Mouse (Mus musculus): ENCODE data around the gene Fyb.

Gene Fyb

DNA sequence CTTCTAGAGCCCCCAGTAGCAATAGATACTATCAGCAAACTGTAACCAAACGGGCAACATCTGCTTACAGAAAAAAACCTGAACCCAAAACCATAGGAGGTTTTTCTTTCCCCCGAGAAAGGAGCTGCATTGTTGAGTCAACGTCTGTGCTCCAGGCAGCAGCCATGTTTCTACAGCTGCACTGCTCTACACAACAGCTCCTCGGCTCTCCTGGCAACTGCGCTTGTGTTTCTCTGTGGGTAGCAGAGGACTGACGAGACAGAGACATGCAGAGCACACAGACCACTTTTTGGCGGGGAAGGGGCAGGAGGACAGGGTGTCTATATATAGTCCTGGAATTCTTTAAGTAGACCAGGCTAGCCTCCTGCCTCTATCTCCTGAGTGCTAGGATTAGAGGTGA lies 65.5 kb downstream of the Fyb start:
- in situ Hi-C loops (cut with MboI; ENCODE audit: low pct_unique_long_range_greater_than_20kb in 1 of 2, low sequenced_read_pairs in 2 of 2, unreplicated experiment in 1 of 2) = no loop called here

DNA sequence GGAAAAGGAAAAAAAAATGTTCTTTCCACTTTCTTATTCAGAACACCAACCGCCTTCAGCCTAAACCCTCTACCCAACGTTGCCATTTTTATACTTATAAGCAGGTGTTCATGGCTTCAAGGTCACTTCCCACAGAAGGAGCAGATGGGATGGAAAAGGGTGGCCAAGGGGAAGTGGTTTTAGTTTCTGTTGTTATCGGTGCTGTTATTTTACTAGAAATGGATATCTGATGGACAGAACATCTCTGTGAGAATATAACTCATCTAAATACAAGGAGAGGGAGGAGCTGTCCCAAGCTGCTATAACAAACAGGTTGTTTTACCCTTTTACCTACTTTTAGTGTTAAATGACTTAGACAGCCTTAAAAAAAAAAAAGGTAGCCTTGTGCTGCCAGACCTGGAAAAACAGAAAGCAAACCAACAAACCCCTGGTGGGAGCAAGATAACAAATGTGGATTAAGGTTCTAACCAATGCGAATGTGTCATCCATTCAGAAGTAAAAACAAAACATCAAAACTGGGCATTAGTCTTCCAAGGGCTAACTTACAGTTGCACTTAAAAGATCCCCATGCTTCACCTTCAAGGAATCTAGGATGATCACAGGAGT lies 68.3 kb downstream of the Fyb start:
- in situ Hi-C loops (cut with MboI; ENCODE audit: low pct_unique_long_range_greater_than_20kb in 1 of 2, low sequenced_read_pairs in 2 of 2, unreplicated experiment in 1 of 2) = no loop called here

DNA sequence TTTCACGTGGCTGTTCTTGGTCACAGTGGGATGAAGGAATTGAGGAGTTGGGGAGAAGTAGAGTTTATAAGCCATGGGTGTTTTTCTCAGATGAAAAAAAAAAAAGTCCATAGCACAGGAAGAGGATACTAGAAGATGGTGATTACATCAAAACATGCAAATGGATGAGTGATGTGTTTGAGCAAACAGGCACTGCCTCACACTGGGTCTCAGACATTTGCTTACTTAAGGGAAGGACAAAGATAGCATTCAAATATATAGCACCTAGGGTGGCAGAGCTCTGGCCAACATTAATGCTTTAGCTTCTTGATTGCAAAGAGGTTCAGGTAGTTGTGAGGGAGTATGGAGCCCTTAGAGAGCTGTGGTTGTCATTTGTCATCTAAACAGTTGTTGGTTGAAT lies 68.9 kb downstream of the Fyb start:
- in situ Hi-C loops (cut with MboI; ENCODE audit: low pct_unique_long_range_greater_than_20kb in 1 of 2, low sequenced_read_pairs in 2 of 2, unreplicated experiment in 1 of 2) = no loop called here

DNA sequence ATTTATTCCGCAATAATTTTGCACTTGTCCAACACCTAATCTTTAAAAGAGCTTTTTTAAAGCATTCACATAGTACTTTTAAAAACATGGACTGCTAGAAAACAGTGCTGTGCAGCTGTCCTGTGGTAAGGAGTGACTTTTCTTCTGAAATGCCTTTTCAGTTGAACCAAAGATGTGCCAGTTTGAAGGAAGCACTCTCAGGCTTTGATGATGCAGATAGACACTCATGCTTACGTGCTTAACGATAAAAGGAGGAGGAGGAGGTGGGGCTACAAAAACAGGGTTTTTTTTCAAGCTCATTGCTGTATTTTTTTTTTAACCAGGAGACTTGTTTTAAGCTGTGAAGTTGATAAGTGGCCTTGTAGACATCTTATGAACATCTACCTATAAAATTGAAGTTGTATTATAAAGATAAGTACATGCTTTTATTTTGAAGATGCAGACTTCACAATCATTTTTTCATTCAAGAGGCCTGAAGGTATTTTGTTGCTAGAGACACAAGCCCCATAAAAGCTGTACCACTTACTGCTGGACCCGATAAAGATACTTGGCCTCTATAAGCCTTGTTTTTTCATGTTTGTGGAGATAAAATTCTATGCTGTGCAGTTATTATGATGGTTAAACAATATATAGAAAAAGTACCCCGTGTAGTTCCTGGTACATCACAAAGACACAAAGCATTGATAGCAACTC lies 70.1 kb downstream of the Fyb start:
- in situ Hi-C loops (cut with MboI; ENCODE audit: low pct_unique_long_range_greater_than_20kb in 1 of 2, low sequenced_read_pairs in 2 of 2, unreplicated experiment in 1 of 2) = no loop called here

DNA sequence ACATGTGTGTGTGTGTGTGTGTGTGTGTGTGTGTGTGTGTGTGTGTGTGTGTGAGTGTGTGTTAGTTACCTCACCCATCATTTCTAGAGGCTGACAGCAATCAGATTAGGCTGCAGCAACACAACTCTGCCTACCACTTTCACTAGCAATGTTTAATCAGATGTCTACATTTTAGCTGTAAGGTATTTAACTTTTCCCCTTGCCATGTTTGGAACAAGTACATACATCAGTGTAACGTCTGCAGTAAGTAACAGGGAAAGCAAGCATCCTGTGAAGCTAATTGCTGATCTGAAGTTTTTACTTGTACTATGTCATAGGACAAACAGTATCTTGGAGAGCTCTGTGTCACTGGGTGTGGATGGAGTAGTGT lies 70.6 kb downstream of the Fyb start:
- in situ Hi-C loops (cut with MboI; ENCODE audit: low pct_unique_long_range_greater_than_20kb in 1 of 2, low sequenced_read_pairs in 2 of 2, unreplicated experiment in 1 of 2) = no loop called here

DNA sequence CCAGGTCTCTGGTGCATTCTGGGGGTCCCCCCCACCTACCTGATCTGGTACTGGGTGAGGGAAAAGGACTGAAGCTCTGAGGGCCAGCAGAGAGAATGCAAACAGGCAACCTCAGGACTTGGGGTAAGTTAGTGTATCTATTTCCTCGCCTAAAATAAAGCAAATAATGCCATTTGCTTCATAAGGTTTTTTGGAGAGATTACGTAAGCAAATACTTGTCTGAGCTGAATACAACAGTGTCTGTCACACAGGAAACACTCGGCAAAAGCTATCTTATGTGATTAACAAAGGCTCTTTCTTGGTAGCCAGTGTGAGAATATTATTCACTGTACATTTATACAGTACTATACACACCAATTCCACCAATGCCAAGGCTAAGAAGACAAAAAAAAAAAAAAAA lies 76.0 kb downstream of the Fyb start:
- in situ Hi-C loops (cut with MboI; ENCODE audit: low pct_unique_long_range_greater_than_20kb in 1 of 2, low sequenced_read_pairs in 2 of 2, unreplicated experiment in 1 of 2) = no loop called here

DNA sequence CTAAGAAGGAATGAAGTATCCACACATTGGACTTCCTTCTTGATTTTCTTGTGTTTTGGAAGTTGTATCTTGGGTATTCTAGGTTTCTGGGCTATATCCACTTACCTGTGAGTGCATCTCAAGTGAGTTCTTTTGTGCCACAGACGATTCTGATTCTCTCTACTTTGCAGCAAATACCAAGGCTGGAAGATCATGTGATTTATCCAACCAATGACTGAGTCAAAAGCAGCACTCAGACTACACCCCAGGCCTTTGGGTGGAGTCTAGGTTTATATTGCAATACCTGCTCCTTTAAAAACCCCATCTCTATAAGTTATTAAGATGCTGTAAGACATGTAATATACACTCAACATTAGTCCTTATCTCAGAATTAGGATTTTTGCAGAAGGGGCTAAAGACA lies 77.7 kb downstream of the Fyb start:
- in situ Hi-C loops (cut with MboI; ENCODE audit: low pct_unique_long_range_greater_than_20kb in 1 of 2, low sequenced_read_pairs in 2 of 2, unreplicated experiment in 1 of 2) = no loop called here

DNA sequence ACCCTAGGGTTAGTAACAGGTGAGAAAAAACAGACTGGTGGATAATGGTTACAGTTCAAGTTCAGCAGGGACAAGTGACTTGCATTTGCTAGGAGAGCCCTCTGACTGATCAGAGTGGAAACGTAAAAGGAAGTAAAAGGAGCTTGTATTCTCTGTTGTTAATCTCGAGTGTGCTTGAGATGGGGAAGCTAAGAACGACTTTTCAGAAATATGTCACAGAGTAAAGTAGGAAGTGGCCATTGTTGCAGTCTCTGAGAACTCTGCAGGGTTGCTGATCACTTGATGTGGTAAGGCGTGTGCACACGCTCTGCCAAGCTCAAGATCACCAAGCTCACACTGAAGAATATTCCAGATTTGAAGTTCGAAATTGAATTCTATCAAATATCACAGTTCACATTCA lies 78.7 kb downstream of the Fyb start:
- in situ Hi-C loops (cut with MboI; ENCODE audit: low pct_unique_long_range_greater_than_20kb in 1 of 2, low sequenced_read_pairs in 2 of 2, unreplicated experiment in 1 of 2) = no loop called here

DNA sequence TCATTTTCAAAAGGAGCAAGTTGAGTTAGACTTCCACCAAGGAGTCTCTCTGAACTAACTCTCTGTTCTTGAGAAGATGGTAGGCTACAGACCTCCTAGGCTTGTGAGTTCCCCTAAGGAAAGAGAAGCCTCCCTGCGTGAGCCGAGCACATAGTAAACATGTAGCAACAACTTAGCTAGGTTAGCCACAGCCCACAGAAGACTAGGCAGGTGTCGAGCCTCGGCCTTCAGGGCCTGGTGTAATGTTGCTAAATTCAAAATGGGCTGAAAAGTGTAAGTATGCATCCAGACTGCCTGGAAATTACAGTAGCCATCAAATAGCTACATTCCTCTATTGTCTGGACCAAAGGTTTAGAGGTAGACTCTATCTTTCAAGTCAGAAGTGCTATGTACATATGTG lies 79.3 kb downstream of the Fyb start:
- in situ Hi-C loops (cut with MboI; ENCODE audit: low pct_unique_long_range_greater_than_20kb in 1 of 2, low sequenced_read_pairs in 2 of 2, unreplicated experiment in 1 of 2) = no loop called here

DNA sequence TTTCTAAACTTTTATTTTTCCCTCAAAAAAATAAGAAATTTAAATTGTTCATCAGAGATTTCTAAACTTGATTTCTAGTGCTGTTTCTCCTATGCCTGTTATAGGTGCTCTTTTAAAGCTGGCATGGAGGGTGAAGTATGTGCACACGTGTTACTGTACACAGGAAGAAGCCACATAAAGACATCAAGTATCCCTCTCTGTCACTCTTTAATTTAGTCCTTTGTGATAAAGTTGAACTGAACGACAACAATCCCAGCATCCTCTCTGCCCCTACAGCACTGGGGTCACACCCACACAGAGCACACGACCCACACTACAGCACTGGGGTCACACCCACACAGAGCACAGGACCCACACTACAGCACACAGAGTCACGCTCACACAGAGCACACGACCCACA lies 88.0 kb downstream of the Fyb start:
- in situ Hi-C loops (cut with MboI; ENCODE audit: low pct_unique_long_range_greater_than_20kb in 1 of 2, low sequenced_read_pairs in 2 of 2, unreplicated experiment in 1 of 2) = no loop called here

DNA sequence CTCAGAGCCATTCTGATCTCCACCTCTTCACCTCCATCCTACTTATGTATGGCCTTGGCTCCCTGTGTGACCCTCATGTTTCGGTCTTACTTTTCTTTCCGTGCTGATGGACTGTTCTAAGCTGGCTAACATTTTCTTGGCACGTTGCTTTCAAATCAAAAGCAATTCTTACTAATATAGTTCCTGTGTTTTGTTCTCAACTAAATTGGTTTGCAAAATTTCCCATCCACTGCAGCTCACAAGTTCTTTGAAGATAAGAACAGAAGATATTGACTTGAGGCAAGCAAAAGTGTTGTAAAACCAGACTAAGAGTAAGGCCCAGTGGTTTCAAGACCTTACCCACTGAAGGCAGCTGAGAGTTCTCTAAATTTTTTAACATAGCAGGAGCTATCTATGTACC lies 90.2 kb downstream of the Fyb start:
- in situ Hi-C loops (cut with MboI; ENCODE audit: low pct_unique_long_range_greater_than_20kb in 1 of 2, low sequenced_read_pairs in 2 of 2, unreplicated experiment in 1 of 2) = no loop called here

DNA sequence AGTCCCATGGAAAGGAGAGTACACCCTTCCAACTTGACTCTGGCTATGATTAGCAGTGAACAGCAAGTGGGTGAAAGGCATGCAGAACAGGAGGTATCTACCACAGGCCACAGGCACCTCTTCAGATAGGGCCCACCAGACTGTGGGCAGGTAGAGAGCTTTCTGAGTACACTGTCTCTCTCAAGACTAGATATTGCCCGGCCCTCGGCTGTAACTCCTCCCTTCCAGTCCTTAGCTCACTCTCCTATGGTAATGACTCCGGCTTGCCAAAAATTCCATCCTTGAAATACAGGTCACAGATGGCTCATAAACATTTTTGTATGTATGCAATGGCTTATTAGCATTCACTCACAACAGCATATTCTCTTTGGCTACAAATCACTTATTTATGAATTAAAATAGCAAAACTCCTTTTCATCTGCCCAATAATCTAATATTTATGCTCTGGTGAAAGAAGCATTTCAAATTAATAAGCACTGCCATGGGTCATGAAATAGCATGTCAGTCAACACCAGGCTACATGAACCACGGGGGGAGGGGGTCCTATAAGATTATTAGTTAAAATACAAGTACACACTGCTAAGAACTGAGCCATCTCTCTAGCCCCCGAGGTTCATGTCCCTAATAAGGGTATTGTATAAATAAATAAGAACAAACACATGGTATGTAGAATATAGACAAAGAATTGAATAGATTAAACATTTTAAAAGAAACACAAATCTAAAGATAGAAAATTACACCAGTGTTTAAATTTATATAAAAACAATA lies 93.9 kb downstream of the Fyb start:
- in situ Hi-C loops (cut with MboI; ENCODE audit: low pct_unique_long_range_greater_than_20kb in 1 of 2, low sequenced_read_pairs in 2 of 2, unreplicated experiment in 1 of 2) = no loop called here

DNA sequence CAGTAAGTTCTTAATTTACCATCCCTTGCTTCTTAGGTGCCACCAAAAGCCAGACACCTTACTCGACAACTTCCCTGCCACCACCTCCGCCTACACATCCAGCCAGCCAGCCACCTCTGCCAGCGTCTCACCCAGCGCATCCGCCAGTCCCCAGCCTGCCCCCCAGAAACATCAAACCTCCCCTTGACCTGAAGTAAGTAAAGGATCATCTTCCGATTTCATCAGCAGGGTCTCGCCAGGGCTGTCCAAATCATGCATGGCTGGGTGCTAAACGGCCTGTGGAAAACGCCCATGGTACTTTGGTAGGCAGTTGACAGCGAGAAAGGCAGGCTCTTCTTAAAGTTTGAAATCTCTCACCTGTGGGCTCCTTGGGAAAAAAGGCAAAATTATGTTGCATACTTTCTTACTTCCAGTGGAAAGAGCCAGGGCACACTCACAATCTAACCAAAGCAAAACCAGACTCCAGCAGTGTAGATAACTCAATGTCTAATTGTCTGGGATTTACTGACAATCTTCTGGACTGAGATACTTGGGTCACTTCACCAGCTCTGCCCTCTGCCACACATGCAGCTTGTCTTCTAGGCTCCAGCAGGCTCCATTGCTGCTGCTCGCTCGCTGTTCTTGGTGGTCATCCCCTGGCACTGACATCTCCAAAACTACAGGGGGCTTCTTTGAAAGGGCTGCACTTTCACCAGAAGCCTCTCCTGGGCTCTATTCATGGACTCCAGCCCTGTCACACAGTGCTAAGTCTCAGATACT lies 97.1 kb downstream of the Fyb start:
- in situ Hi-C loops (cut with MboI; ENCODE audit: low pct_unique_long_range_greater_than_20kb in 1 of 2, low sequenced_read_pairs in 2 of 2, unreplicated experiment in 1 of 2) = no loop called here

DNA sequence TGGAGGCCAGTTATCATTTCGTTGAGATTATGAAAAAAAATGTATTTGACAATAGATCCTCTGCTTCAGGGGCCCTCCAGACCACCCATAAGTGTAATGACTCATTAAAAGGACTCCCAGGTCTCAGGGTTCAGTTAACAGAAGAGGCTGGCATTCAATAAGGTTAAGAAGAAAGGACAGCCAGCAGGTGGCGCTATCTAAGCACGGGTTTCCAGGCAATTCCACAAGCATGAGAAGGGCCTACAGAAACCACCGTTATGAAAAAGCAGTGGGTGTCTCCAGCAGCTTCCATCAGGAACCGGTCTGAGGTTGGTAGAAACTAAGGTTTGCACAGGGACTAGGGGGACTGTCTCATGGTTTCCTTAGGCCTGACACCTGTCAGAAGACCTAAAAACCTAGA lies 99.9 kb downstream of the Fyb start:
- in situ Hi-C loops (cut with MboI; ENCODE audit: low pct_unique_long_range_greater_than_20kb in 1 of 2, low sequenced_read_pairs in 2 of 2, unreplicated experiment in 1 of 2) = no loop called here

DNA sequence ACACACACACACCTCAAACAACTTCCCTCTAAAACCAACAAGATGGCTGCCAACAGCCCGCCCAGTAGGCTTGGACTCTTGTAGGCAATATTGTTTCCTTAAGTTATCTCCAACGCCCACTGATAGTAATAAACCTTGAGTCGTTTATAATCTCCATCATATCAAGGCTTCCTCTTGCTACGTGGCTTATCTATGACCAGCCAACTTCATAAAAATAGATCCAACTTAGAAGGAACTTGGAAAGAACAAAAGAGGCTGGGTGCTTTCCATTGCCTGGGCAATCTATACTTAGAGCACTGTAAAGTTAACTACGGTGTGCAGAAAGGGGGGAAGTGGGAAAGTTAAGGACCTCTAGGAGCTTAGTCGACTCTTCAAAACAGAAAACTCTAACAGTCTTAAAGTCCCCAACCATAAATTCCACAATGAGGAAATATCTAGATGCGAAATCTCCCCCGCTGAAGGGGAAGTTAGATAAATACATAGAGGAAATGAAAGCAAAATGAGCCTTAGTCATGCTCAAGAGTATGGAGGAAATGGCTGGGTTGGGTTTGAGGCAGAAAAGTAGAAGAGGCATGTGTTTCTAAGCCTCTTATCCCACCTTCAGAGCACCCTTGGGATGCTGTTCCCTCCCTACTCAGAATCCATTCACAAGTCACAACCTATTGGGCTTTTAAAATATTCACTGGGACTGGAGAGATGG lies 101.0 kb downstream of the Fyb start:
- in situ Hi-C loops (cut with MboI; ENCODE audit: low pct_unique_long_range_greater_than_20kb in 1 of 2, low sequenced_read_pairs in 2 of 2, unreplicated experiment in 1 of 2) = no loop called here

DNA sequence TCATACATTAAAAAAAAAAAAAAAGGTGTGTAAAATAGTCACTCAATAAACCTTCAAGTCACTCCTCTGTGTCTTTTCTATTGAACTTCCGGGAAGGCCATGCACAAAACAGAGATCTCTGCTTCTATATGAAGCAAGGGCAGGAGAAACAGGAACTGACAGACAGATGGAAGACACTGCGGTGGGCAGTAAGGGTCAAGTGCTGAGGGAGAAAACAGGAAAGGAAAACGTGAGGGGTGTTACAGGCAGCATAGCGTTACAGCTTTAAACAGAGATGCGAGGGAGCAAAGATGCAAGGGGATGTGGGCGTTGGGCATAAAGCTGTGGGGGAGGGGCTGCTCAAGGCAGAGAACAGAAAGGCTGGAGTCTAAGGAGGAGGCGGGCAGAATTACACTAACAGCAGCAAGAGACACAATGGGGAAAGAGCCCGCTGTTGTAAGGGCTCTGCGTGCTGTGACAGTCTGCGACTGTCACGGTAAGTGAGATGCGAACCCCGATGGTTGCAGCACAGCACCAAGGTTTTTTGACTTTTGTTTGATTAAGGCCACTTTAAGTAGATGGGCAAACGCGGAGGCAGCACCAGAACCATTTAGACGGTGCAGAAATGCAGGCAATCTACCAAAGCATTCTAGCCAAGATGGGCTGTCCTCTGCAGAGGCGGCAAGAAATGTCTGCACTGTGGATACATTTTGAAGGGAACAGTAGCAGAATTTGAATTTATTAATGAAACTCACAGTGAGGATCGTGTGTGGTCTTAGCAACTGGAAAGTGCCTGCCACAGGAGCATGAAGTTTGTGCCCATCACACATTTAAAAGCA lies 101.9 kb downstream of the Fyb start:
- in situ Hi-C loops (cut with MboI; ENCODE audit: low pct_unique_long_range_greater_than_20kb in 1 of 2, low sequenced_read_pairs in 2 of 2, unreplicated experiment in 1 of 2) = no loop called here

DNA sequence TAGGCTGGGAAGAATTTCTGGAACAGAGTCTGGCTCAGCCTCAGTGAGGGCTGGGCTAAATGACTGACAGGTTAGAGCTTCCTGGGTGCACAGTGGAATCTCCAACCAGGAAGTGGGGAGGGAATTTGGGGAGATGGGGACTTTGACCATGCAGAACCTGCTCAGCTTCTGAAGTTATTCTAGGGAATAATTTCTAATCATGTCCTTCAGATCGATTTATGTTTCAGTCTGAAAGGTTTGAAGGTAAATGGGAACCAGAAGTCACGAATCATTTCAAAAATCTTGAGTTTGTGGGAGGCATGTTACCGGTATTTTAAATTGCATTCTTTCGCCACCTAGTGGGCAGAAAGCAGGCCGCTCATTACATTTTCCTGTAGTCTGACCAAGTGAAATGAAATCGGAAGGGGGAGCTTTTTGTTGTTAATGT lies 103.0 kb downstream of the Fyb start:
- in situ Hi-C loops (cut with MboI; ENCODE audit: low pct_unique_long_range_greater_than_20kb in 1 of 2, low sequenced_read_pairs in 2 of 2, unreplicated experiment in 1 of 2) = no loop called here

DNA sequence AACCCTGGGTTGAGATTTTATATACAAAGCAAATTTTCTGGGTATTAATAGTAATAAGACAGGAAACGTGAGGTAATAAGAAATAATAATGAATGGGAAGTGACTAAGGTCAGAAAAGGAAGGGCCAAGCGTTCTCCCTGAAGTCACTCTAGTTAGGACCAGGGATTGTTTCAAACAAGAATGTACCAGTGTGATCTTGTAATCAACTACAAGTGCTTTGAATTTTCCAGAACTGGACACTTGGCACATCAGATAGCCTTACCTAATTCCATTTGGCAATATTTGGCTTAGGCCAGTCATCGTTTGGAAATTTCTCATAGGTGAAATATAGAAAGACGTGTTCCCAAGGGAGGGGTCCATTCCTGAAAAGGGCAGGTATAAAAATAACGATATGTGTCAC lies 103.5 kb downstream of the Fyb start:
- in situ Hi-C loops (cut with MboI; ENCODE audit: low pct_unique_long_range_greater_than_20kb in 1 of 2, low sequenced_read_pairs in 2 of 2, unreplicated experiment in 1 of 2) = no loop called here
